Mouse (Mus musculus) heart, embryonic 16.5 days (tissue): ENCODE data around the gene Emp2. TPM values are rescaled to one million over a fixed set of nuclear protein-coding genes. Genes with fewer than 3 reads are reported as not detected.

ENCODE experiments used
- ATAC-seq: fragments of 200-750 bp; cut with Nextera tagmentation; replicated peaks from 2 replicates; pipeline ENCODE4 v1.8.0; 2017; ENCODE audit warnings: moderate number of reproducible peaks; ENCODE audit not compliant: insufficient read depth, low FRiP score; ENCODE audit errors: extremely low read depth
- H3K27ac ChIP-seq: fragments of 300-500 bp; sonication (generic); 2 replicates; pipeline ENCODE4 v1.5.1; 2014; ENCODE audit warnings: mild to moderate bottlenecking, low read length, control low read depth, moderate library complexity
- H3K27me3 ChIP-seq: fragments of 300-500 bp; sonication (generic); 2 replicates; pipeline ENCODE4 v1.6.1; 2014; ENCODE audit warnings: low read length, mixed read lengths; ENCODE audit not compliant: control insufficient read depth, insufficient read depth
- H3K36me3 ChIP-seq: fragments of 300-500 bp; sonication (generic); 2 replicates; pipeline ENCODE4 v1.6.1; 2014; ENCODE audit not compliant: control insufficient read depth, insufficient read depth
- H3K4me1 ChIP-seq: fragments of 300-500 bp; sonication (generic); 2 replicates; pipeline ENCODE4 v1.6.1; 2014; ENCODE audit warnings: low read length, mixed read lengths; ENCODE audit not compliant: control insufficient read depth, insufficient read depth
- H3K4me2 ChIP-seq: fragments of 300-500 bp; sonication (generic); 2 replicates; pipeline ENCODE4 v1.6.1; 2014; ENCODE audit warnings: low read depth, mild to moderate bottlenecking, control low read depth, low read length
- H3K4me3 ChIP-seq: fragments of 300-500 bp; sonication (generic); 2 replicates; pipeline ENCODE4 v1.5.1; 2014; ENCODE audit warnings: mild to moderate bottlenecking, control low read depth, low read length
- H3K9ac ChIP-seq: fragments of 300-500 bp; sonication (generic); 2 replicates; pipeline ENCODE4 v1.6.1; 2014; ENCODE audit warnings: low read length, control low read depth
- H3K9me3 ChIP-seq: fragments of 300-500 bp; sonication (generic); replicated peaks from 2 replicates; pipeline ENCODE4 v1.6.1; 2016; ENCODE audit warnings: low read length; ENCODE audit not compliant: control insufficient read depth
- WGBS: fragments of 180-500 bp; shearing (Covaris S2); extraction: QIAGEN DNeasy Blood & Tissue Kit; methylation state at CpG from one replicate; pipeline ENCODE4 v1.1.7; 2014; 5-methylcytosine and 5-hydroxymethylcytosine counted together
- polyA plus RNA-seq: library from polyadenylated mRNA; unstranded; fragments of >200 nt; fragmentation: Nextera tagmentation; extraction: Ambion mirVana; gene quantifications from 2 replicates; pipeline ENCODE4 v1.2.1, GENCODE M21; 2015

Gene Emp2
- polyA plus RNA-seq: 56.9 and 64.1 TPM in 2 replicates

DNA sequence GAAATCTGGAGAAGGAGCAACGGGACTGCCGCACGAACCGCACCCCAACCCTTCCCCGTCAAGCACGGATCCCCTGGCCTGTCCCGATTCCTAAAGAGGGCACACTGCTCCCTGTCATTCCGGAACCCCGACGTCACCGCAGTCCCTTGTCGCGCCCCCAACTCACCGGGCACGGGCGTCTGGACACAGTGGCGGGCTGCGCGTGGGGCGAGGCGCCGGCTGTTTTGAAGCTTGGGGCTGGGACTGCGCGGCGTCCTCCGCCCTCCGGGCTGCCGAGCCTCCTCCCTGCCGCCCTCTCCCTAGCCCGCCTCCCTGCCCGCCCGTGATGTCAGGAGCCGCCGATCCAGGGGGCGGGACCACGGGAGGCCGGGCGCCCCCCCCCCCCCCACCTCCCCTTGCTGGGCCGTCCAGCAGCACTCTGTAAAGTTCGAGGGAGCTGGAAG is at the start of gene Emp2:
Gene Emp2 (minus strand): TSS at position 323 of the 443 bp plus-strand sequence.
- Histone ChIP-seq H3K4me3 (peak within 1 kb of the TSS; percentile 65), H3K27ac (peak within 1 kb of the TSS; percentile 58), H3K9me3 (no peaks in the 10 kb centered on the region), H3K9ac (peak within 1 kb of the TSS; percentile 77), H3K4me1 (peaks cover 29% of the 10 kb centered on the region), H3K4me2 (peak within 1 kb of the TSS; percentile 75), H3K27me3 (no peaks in the 10 kb centered on the region), H3K36me3 (no peaks in the 10 kb centered on the region; the same call in 1 of the 2 replicates)
- peak; percentile 86 for ATAC-seq
- 0% methylated on average over 36 of the region's 40 CpGs for WGBS

DNA sequence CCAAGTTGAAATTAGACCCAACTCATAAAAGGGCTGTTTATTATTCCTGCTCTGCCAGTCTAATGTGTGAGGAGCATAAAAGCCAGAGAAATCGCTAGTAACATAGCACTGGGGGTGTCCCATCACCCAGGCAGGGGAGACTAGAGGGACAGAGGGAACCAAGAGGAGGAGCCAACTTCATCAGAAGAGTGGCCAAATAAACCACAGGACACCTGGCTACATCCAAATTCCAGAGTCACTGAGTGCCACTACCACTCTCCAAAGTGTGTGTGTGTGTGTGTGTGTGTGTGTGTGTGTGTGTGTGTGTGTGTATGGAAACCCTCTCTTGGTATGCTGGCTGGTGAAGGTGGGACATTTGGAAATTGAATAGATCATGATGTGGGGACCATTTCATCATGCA is 49.3 kb upstream of the Emp2 start:
- 62% methylated on average over 1 of the region's 1 CpGs for WGBS
- Histone ChIP-seq H3K27ac (no peak overlapping the region), H3K4me1 (peaks cover 5% of the 10 kb centered on the region), H3K9me3 (no peaks in the 10 kb centered on the region), H3K36me3 (no peaks in the 10 kb centered on the region), H3K9ac (no peak overlapping the region), H3K27me3 (no peaks in the 10 kb centered on the region), H3K4me3 (no peak overlapping the region), H3K4me2 (no peak overlapping the region)
- ATAC-seq: no peak

DNA sequence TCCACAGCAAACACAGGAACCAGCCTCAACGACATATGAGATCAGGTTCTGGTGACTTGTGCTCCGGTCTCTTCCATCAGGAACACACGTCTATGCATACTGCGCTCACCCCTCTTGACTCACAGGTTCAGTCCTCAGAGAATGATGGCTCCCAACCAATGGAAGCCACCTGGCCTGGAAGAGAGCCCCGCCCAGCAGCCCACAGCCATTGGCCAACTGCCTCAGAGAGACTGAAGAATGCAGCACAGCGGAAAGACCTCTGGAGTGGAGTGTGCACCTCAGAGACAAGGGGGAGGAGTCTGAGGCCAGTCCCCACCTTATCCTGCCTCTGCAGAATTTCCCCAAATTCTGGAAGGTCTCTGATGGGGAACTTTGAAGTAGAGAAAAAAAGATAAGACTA is 45.5 kb upstream of the Emp2 start:
- no peak overlapping the region for H3K9ac ChIP-seq
- H3K4me1 ChIP-seq: peaks cover 21% of the 10 kb centered on the region
- no peak for ATAC-seq
- no peaks in the 10 kb centered on the region for H3K36me3 ChIP-seq
- no peaks in the 10 kb centered on the region for H3K9me3 ChIP-seq
- no peak overlapping the region for H3K27ac ChIP-seq
- no peak overlapping the region for H3K4me3 ChIP-seq
- no peak overlapping the region for H3K4me2 ChIP-seq
- no peaks in the 10 kb centered on the region for H3K27me3 ChIP-seq
- WGBS: 85% methylated on average over 6 of the region's 6 CpGs

DNA sequence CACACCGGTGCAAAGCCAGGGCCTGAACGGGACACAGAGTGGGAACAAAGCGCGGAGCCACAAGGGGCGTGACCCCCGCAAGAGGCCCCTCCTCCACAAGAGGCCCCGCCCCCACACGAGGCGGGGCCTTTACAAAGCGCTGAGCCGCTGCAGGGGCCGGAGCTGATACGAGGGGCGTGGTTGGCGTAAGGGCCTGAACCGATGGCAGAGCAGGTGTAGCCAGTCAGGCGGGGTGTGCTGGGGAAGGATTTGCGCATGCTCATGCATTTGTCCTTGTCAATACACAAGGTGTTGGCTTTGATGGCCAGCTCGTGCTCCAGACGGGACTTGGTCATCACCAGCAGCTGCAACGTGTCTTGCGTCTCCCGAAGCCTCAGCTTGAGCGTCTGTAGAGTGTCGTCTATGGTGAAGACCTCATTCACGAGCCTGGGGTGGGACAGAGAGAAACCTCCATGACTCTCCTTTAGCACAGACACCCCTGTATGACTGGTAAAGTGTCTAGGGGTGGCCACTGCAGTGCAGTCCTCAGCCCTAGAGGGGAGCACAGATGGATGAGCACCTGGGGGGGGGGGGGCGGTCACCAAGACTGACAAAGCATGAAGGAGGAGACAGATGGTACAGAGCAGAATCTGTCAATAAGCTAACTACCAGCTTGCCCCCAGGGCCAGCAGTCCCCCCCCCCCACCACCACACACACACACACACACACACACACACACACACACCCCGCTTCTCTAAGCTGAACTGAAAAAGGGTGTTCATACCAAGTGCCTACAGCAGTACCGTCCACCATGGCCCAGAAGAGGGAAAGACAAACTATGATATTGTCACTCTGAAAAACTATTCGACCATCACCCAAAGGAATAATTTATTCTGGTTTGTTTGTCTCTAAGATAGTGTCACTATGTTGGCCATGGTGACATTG is 44.5 kb upstream of the Emp2 start:
- H3K4me1 ChIP-seq: peaks cover 21% of the 10 kb centered on the region
- no peak overlapping the region for H3K27ac ChIP-seq
- peak overlapping the region; percentile 5 for H3K4me3 ChIP-seq
- no peaks in the 10 kb centered on the region for H3K9me3 ChIP-seq
- H3K36me3 ChIP-seq: no peaks in the 10 kb centered on the region
- H3K4me2 ChIP-seq: peak overlapping the region; percentile 47
- H3K9ac ChIP-seq: no peak overlapping the region
- H3K27me3 ChIP-seq: no peaks in the 10 kb centered on the region
- 16% methylated on average over 29 of the region's 30 CpGs for WGBS
- ATAC-seq: peak; percentile 55

DNA sequence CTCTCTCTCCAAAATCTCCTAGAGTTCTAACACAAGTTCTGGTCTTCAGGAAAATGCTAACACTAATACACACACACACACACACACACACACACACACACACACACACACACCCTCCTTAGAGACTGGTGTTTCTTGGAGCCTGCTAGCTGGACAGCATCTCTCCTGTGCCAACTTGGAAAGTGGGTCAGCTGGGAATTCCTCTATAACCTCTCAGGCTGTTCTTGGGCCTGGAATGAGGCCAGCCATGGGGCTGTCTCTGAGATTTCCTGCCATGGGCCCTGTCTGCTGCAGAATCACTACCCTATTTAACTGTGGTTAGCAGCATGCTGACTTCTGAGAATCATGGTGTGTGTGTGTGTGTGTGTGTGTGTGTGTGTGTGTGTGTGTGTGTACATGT is 41.2 kb upstream of the Emp2 start:
- H3K4me1 ChIP-seq: peaks cover 32% of the 10 kb centered on the region
- H3K36me3 ChIP-seq: no peaks in the 10 kb centered on the region
- no peak overlapping the region for H3K4me2 ChIP-seq
- ATAC-seq: peak; percentile 60; the same call in 1 of the 2 replicates
- H3K27me3 ChIP-seq: no peaks in the 10 kb centered on the region
- no peaks in the 10 kb centered on the region for H3K9me3 ChIP-seq
- no peak overlapping the region for H3K4me3 ChIP-seq
- H3K27ac ChIP-seq: peak overlapping the region; percentile 73
- H3K9ac ChIP-seq: no peak overlapping the region

DNA sequence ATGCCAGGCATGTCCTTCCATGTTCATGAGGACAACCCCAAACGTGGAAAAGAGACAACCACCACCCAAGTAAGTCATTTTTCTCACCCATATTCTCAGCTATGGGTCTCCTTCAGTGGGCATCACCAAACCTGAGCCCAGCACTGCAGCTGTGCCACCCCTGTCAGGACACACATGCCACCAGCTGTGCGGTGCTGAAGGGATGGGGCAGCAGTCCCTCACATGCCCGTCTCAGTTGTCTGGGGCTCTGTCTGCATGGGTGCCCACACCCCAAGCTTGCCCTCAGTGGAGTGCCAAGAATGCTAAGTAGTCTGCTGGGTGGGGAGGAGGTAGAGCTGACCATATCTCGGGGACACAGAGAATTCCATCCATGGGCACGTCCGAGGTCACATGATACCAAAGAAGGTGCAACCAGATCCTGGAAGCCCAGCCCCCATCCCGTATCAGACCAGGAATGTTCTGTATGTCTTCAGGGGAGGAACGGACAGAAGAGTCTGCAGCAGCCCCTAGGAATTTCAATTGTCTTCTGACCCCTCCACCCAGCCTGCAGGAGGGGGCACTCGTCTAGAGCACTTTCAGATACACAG is 37.4 kb upstream of the Emp2 start:
- WGBS: 32% methylated on average over 9 of the region's 9 CpGs
- ATAC-seq: peak; percentile 65
- H3K27me3 ChIP-seq: no peaks in the 10 kb centered on the region
- no peaks in the 10 kb centered on the region for H3K9me3 ChIP-seq
- H3K4me1 ChIP-seq: peaks cover 40% of the 10 kb centered on the region
- H3K36me3 ChIP-seq: no peaks in the 10 kb centered on the region
- peak overlapping the region; percentile 97 for H3K27ac ChIP-seq
- 0 out of 2 replicates have a peak overlapping the region, but pooled peaks have one; percentile 7 for H3K4me3 ChIP-seq
- H3K9ac ChIP-seq: no peak overlapping the region
- peak overlapping the region; percentile 34 for H3K4me2 ChIP-seq

DNA sequence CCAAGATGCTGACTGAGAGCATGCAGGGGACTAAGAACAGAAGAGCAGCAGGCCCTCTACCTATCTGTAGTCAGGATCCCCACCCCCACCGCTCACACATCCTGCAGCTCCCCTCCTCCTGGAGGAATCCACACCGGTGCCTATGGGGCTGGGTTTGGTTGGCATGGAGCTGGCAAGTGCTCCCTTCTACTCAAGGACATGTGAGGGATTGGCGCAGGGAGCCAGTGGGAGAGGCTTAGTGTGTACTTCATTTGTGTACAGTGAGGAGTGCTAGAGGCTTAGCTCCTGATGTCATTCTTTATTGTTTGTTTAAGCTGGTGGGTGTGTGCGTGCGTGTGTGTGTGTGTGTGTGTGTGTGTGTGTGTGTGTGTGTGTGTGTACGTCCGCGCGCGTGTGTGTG is 36.1 kb upstream of the Emp2 start:
- Histone ChIP-seq H3K4me2 (peak overlapping the region; percentile 27; the same call in 1 of the 2 replicates), H3K27ac (peak overlapping the region; percentile 97), H3K9me3 (no peaks in the 10 kb centered on the region), H3K9ac (0 out of 2 replicates have a peak overlapping the region, but pooled peaks have one; percentile 47), H3K4me3 (no peak overlapping the region), H3K27me3 (no peaks in the 10 kb centered on the region), H3K36me3 (no peaks in the 10 kb centered on the region), H3K4me1 (peaks cover 32% of the 10 kb centered on the region)
- ATAC-seq: peak; percentile 76
- 65% methylated on average over 10 of the region's 10 CpGs for WGBS

DNA sequence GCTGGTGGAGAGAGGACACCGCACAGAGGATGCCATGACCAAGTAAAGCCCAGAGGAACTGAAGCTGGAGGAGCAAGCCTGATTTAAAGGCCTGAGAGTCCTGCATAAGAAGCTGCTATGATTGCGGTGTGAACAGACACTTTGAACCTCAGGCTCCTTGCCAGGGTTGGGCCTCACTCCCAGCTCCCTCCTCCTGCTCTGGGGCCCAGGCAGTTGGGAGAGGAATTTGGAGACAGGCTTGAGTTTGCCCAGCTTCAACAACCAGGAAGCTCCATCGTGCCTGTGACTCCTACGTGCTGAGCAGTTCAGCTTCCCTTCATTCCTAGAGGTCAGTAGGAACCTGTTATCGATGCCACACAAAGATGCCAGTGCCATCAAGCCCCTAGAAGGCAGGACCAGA is 35.7 kb upstream of the Emp2 start:
- Histone ChIP-seq H3K4me3 (no peak overlapping the region), H3K36me3 (no peaks in the 10 kb centered on the region), H3K27ac (peak overlapping the region; percentile 97), H3K4me1 (peaks cover 28% of the 10 kb centered on the region), H3K27me3 (no peaks in the 10 kb centered on the region), H3K9ac (peak overlapping the region; percentile 47; the same call in 1 of the 2 replicates), H3K9me3 (no peaks in the 10 kb centered on the region), H3K4me2 (peak overlapping the region; percentile 27; the same call in 1 of the 2 replicates)
- ATAC-seq: peak; percentile 68
- 29% methylated on average over 5 of the region's 5 CpGs for WGBS

DNA sequence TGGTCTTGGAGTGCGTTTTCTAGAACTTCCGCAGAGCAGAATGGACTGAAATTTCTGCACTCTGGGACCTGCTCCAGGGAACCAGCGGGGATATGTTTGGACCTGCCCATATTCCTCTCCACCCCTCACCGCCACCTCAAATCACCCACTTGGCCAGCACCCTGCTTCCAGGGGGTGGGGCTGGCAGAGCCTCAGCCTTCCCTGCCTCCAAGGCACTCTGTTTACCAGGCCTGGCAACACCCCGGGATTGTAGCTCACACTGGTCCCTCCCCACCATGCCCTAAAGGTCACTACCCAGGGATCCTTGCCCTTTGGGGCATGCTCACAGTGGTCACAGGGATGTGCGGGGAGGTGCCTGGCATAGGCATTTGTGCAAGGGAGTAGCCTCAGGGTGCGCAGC is 33.8 kb upstream of the Emp2 start:
- Histone ChIP-seq H3K9me3 (no peaks in the 10 kb centered on the region), H3K9ac (no peak overlapping the region), H3K4me1 (peaks cover 26% of the 10 kb centered on the region), H3K4me3 (no peak overlapping the region), H3K36me3 (no peaks in the 10 kb centered on the region), H3K4me2 (no peak overlapping the region), H3K27me3 (no peaks in the 10 kb centered on the region), H3K27ac (no peak overlapping the region)
- 77% methylated on average over 7 of the region's 7 CpGs for WGBS
- no peak for ATAC-seq
